Mouse (Mus musculus): ENCODE data around the gene Pakap.

GRCm38 (mm10) chr4:57625756-57626155 lies 57.8 kb downstream of the Pakap start:
- TF ChIP-seq CTCF (IDR thresholded peaks at IDR 0.05; ENCODE audit: borderline replicate concordance, extremely low read depth, insufficient read depth, insufficient read length) (no peak), POLR2A (IDR thresholded peaks at IDR 0.05; ENCODE audit: borderline replicate concordance, extremely low read depth, insufficient read depth, insufficient read length, poor library complexity, severe bottlenecking) (no peak)
